Mouse (Mus musculus) kidney, adult 2 months (tissue): ENCODE measurements at regions not wholly inside any gene's neighbourhood (a gene's known extent, or its start where the extent isn't known, plus 50 kb on each side); places are given as distances from the start of the nearest gene placed in this dataset.

ENCODE experiments used
- CTCF ChIP-seq: fragments of 200-500 bp; conservative IDR thresholded peaks from 2 replicates; pipeline ENCODE4 v1.5.1; 2011; ENCODE audit warnings: low read depth, mild to moderate bottlenecking, control low read depth, low read length, moderate library complexity, mixed read lengths; ENCODE audit not compliant: insufficient read depth, insufficient read length
- POLR2A ChIP-seq: fragments of 200-500 bp; IDR thresholded peaks from one replicate; pipeline ENCODE4 v1.6.1; 2011; ENCODE audit warnings: low read depth, low read length, control low read depth

- TF ChIP-seq CTCF, result no peak
- TF ChIP-seq POLR2A, result no peak
These were observed 274.6 kb upstream of the Rack1 start for GRCm38 (mm10) chr11:48525517-48525916.
